Mouse (Mus musculus): Measurements from ENCODE around the gene Ccdc12. TPM values are rescaled to one million over a fixed set of nuclear protein-coding genes. Genes with fewer than 3 reads are reported as not detected.

The Ccdc12 gene
- 420 and 613 TPM in 2 replicates for polyA plus RNA-seq (2012)

DNA sequence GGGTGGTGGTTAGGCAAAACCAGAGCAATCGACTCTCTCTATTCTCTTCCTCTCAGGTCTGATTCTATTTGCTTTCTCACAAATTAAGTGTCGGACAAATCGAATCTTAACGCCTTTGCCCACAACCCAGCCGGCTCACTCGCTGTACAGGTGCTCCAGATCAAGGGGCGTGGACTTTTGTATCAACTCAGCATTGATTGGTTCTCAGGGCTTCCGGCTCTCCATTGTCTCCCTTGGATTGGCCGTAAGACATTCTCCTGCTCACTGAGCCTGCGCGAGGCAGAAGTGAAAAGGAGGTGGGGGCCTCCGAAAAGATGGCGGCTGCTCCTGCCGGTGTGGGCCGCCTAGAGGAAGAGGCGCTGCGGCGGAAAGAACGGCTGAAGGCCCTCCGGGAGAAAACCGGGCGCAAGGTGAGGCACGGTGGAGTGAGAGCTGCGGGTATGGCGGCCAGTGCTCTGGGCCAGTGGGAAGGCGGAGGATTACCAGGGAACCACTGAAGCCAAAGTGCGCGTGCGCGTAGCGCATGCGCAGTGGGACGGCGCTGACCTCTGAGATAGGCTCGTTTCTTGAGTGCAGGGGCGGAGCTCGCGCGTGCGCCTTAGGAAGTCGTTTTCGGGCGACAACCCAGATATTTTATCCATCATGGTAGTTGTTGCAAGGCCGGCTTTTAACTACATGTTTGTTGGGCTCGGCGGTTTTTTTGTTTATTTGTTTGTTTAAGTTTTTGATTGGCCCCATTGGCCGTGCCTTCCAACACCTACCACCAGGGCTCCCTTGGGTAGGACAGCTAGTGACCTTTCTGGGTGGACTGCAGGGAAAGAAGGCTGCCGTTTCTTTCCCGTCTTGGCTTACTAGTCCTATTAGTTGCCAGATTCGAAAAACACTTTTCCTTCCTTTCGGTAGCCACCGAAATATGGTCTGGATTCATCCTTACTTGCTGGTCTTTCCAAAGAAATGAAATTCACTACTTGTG, at the start of gene Ccdc12:
Gene Ccdc12, plus strand, starts transcription at position 255 of the 973 bp plus-strand sequence.
- TF ChIP-seq GATA1 (IDR thresholded peaks at IDR 0.05; ENCODE audit: low read length): no peak

DNA sequence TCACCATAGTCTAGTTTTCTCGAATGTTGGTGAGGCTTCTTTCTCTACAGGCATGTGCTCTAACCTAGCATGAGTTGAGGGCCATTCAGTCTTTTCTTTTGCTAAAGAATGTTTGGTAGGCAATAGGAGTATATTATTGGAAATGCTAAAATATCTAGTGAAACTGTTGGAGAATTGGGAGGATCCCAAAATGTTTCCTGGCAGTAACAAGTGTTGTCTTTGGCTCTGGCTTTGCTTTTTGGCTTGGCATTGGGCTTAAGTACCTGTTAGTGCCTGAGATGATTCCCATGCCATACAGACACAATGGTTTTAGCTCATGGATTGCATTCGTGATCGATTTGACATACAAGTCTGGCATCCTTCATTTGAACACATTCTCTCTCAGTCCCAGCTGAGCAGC, 44.8 kb upstream of the Ccdc12 start:
- no peak for TF ChIP-seq GATA1 (IDR thresholded peaks at IDR 0.05; ENCODE audit: low read length)

DNA sequence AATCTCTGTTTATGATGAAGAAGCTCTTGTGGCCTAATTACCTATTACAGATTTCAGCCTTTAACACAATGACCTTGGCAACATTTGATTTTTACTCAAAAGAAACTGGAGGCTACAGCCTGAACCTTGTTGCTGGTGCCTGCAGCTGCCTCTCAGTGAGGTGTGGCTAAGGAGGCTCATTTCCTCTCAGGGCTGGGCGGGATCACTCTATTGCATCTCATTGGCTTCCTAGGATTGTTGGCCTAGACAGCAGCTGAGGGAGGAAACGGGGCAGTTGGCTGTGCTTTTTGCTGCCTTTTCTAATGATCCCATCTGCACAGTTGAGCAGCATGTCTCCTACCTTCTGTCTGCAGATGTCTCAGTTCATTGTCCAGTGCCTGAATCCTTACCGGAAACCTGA, 39.2 kb upstream of the Ccdc12 start:
- TF ChIP-seq GATA1 (IDR thresholded peaks at IDR 0.05; ENCODE audit: low read length): no peak

DNA sequence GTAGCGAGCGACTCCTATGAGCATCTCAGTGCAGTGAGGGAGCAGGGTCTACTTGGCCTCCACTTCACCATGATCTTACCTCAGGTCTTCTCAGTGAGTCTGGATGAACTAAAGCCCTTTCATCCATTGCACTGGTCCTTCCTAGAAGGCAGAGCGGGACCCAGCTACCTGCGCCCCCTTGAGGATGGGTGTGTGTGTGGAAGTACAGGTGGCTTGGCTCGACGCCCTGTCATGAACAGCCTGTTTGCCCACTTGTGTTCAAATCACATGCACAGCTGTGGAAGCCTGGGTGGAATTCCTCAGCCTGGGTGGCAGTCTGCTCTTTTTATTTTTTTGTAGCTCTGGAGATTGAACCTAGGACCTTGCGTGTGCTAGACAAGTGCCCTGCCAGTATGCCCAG, 36.1 kb upstream of the Ccdc12 start:
- TF ChIP-seq GATA1 (IDR thresholded peaks at IDR 0.05; ENCODE audit: low read length): no peak

DNA sequence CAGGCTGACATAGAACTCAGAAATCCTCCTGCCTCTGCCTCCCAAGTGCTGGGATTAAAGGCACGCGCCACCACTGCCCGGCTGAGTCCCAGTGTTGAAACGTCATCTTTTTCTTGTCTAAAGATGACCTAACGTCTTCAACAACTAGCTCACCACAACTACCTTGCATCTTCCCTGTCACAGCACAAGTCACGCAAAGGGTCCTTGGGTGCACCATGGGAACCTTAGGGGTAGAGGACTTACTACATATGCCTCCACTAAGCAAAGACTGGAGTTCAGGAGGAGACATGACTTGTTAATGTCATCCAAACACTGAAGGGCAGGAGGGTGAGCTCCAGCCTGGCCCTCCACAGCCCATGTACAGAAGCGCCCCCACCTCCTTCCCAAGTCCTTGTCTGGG, 35.6 kb upstream of the Ccdc12 start:
- TF ChIP-seq GATA1 (IDR thresholded peaks at IDR 0.05; ENCODE audit: low read length): no peak

DNA sequence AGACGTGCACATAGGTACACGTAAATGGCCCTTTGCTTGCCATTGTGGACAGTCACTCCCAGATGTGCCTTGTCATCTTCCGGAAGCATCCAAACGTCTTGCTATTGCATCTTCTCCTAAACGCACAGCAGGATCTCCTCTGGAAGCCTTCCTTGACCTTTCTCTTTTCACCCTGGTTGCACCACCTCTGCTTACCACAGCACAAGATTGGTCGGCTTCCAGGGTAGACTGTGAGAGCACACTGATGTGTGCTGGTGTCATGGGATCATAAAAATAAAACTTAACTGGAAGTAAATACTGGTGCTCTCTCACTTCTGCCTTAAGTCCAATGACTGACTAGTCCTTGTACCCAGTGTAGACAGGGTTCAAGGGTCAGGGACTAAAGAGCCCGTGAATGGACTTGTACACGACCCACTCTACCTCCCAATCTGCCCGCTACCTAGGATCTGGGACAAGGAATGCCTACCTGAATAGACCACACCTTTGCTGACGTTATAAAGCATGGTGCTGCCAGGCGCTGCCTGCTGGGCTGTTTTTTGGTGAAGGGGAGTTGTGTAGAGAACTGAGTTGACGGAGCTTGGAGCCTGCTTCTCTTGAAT, 33.6 kb upstream of the Ccdc12 start:
- no peak for TF ChIP-seq GATA1 (IDR thresholded peaks at IDR 0.05; ENCODE audit: low read length)

DNA sequence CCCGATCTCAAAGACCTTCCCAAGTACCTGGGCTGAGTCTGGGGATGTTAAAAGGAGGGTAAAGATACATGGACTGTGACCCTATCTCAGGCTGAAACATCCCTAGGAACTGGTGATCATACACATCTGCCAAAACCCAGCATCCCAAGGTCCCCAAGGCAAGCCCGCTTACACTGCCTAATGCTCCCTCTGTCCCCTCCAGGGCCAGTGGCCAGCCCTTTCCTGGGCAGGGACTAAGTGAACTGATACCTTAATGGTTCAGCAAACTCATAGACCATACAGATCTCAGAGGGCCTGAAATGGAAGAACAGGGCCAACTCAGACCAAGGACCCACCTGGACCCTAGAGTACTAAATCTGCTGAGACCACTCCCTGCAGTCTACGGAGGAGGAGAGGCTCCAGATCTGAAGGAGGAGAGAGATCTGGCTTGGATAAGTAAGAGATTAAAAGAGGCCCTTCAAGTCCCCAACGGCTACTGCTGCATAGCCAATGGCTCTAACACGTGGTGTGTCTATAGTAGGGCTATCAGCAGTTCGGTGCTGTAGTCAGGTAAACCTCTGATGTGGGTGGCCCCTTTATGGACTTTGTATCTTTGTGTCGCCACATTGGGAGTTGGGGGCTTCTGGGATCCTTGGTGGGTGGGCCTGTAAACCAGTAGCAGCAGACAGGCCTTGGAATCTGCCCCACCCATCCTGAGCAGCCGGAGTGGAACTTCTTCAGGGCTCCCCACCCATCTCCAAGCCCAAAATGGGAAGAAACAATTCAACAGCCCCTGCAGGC, 32.7 kb upstream of the Ccdc12 start:
- no peak for TF ChIP-seq GATA1 (IDR thresholded peaks at IDR 0.05; ENCODE audit: low read length)

DNA sequence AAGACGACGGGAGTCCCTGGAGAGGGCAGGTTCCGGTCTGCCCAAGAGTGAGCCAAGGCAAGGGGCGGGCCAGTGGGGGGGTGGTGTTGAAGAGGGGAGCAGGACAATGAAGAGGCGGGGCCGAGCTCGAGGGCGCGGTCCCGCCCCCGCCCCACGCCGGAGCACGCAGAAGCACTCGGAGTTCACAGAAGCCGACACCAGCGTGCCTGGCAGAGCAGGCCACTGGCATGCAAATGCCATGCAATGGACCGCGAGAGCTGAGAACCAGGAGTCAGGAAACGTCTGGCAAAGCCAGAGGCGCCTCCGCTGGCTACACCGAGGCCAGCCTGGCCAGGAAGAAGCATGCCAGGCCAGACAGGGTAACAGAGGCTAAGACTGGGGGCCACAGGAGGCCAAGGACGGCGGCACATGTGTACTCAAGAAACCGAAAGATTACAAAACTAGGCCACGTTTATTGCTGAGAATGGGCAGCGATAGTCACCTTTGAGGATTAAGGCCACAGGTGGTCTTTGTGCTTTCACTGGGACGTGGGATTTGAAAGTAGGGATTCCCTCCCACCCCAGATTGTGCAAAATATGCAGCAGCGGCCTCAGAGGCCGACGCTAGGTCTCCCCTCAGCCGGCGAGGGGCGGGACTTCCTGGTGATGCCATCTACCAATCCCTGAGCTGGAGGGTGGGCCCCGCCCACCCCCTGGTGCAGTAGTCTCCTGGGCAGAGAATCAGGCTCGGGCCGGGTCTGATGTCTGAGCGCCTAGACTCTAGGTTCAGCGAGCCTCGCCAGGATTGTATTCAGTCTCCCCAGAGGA, 31.7 kb upstream of the Ccdc12 start, which contains the start of gene Nradd:
Gene Nradd, minus strand, starts transcription at position 92 of the 806 bp plus-strand sequence.
- no peak for TF ChIP-seq GATA1 (IDR thresholded peaks at IDR 0.05; ENCODE audit: low read length)

DNA sequence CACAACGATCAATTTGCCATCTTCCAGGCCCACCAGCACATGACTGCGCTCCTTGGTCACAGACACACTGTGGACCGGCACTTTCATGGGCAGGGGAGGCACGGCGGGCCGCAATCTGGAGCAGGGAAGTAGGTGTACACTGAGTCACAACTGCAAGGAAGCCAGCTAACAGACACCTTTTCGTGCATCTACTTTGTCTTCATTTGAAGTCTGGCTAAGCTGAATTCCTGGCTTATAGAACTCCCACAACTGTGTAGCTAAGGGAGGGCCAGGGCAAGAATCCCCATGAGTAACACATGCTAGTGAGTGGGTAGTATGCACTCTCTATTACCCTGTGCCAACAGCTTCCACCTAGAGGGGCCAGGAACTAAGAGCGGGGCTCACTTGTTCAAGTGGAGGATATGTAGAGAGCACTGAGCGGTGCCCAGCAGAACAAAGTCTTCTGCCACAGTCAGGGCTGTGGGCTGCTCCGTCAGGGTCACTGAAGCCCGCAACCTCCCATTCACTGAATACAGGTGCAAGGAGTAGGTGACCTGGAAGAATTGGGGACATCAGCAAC, 30.9 kb upstream of the Ccdc12 start:
- no peak for TF ChIP-seq GATA1 (IDR thresholded peaks at IDR 0.05; ENCODE audit: low read length)

DNA sequence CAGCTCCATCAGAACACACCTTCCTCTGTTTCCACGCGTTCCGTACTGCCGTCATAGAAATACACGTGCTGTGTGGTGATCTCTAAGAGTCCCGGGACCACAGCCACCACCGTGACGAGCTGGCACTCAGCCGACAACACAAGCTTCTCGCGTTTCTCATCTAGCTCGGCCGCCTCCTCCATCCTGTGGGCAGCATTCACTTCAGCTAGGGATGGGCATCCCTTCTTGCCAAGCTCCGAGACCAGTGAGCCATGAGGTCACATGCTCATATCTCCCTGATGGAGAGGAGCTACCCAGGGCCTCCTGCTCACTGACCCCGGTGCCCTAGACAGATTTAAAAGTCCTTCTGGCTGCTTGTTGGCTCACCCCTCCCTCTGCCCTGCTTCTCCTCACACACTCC, 26.1 kb upstream of the Ccdc12 start:
- no peak for TF ChIP-seq GATA1 (IDR thresholded peaks at IDR 0.05; ENCODE audit: low read length)

DNA sequence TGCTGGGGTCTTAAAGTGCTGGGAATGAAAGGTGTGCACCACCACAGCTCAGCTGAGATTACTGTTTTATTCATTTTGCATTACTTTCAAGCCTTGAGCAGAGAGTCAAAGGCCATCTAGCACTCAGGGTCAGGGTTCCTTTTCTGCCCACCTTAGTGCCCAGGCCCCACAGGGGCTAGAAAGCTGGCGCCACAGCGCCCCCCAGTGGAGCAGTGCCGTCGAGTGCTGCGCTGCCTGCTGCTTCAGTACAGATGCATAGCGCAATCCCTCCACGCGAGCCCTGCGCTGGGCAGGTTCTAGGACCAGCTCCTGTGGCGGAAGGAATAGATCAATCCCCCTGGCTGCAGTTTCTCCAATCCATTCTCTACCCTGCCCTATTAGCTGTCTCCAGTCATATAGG, 25.1 kb upstream of the Ccdc12 start:
- no peak for TF ChIP-seq GATA1 (IDR thresholded peaks at IDR 0.05; ENCODE audit: low read length)

DNA sequence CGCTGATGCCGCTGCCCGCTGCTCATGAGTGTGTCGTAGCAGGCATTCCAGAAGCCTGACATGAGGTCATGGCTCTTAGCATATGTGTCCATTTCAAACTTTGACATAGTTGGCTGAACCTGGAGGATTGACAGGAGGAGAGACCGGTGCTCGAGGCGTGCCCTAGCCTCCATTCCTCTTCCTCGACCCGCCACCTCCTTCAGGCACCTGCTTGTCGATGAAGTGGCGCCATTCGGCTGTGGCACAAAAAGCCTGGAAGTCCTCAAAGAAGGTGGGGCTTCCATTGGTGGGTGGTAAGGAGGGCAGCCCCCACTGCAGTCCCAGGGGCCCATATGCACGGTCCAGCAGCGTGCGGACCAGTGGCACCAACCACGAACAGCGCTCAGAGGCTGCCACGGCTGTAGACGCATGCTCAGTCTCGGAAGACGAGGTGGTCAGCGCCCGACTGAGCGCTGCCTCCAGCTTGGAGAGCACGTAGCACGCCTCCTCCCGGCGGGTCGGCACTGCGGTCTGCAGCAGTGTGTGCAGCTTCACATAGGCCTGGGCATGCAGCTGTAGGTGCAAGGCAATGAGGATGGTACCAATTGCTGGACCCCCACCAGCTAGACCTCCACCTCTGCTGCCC, 24.5 kb upstream of the Ccdc12 start:
- no peak for TF ChIP-seq GATA1 (IDR thresholded peaks at IDR 0.05; ENCODE audit: low read length)

DNA sequence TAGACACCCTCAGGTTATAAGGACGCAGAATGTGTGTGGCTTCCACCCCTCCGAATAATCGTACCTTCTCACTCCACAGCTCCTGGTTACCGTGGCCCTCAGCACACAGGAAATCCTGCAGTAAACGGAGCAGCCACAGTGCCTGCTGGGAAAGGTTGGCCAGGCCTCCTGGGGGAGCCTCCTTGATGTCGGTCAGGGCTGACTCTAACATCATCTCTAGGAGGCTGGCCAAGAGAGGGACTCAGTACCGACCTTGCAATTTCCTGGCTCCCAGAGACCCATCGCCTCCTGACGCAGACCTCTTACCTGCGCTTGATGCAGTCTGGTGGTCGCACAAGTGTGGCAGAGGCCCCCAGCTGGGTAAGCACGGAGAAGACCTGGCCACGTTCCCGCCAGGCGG, 23.6 kb upstream of the Ccdc12 start:
- TF ChIP-seq GATA1 (IDR thresholded peaks at IDR 0.05; ENCODE audit: low read length): no peak

DNA sequence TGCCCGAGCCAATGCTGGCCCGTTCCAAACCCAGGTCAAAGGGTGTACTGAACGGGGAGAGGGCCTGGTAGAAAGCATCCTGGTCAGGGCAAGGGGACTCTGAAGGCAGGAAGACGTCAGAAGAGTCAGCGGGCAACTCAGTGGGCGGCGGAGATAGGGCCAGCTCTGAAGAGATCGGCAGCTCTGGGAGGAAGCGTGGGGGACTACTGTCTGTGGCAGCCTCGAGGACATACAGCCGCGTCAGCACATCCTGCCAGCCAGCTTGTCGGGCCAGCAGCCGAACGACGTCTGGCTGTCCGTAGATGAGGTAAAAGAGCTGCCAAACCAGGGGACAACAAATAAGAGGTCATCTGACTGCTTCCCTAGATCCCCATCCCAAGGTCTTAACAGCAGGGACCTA, 22.4 kb upstream of the Ccdc12 start:
- no peak for TF ChIP-seq GATA1 (IDR thresholded peaks at IDR 0.05; ENCODE audit: low read length)

Measured in G1E-ER4 (cell line).